Mouse (Mus musculus): Measurements from ENCODE around the gene Efna5.

Efna5 gene

GRCm38 (mm10) chr17:62657832-62658630, 223.1 kb downstream of the Efna5 start:
- no peak for DNase-seq (ENCODE audit: low spot score in 2 of 2)

GRCm38 (mm10) chr17:62657051-62657450, 224.1 kb downstream of the Efna5 start:
- no peak for DNase-seq (ENCODE audit: low spot score in 2 of 2)

GRCm38 (mm10) chr17:62656591-62656990, 224.5 kb downstream of the Efna5 start:
- no peak for DNase-seq (ENCODE audit: low spot score in 2 of 2)

GRCm38 (mm10) chr17:62655819-62656355, 225.2 kb downstream of the Efna5 start:
- DNase-seq (ENCODE audit: low spot score in 2 of 2), result no peak

- DNase-seq (ENCODE audit: low spot score in 2 of 2), result no peak
Observed at GRCm38 (mm10) chr17:62652451-62652850, 228.7 kb downstream of the Efna5 start.

- no peak for DNase-seq (ENCODE audit: low spot score in 2 of 2)
Observed at GRCm38 (mm10) chr17:62651696-62652095, 229.4 kb downstream of the Efna5 start.

GRCm38 (mm10) chr17:62649293-62649950, 231.7 kb downstream of the Efna5 start:
- no peak for DNase-seq (ENCODE audit: low spot score in 2 of 2)

- no peak for DNase-seq (ENCODE audit: low spot score in 2 of 2)
Observed at GRCm38 (mm10) chr17:62646836-62647235, 234.3 kb downstream of the Efna5 start.

GRCm38 (mm10) chr17:62642447-62643145, 238.5 kb downstream of the Efna5 start:
- no peak for DNase-seq (ENCODE audit: low spot score in 2 of 2)

- no peak for DNase-seq (ENCODE audit: low spot score in 2 of 2)
Observed at GRCm38 (mm10) chr17:62640654-62641053, 240.5 kb downstream of the Efna5 start.

- no peak for DNase-seq (ENCODE audit: low spot score in 2 of 2)
Observed at GRCm38 (mm10) chr17:62636896-62637295, 244.2 kb downstream of the Efna5 start.

- no peak for DNase-seq (ENCODE audit: low spot score in 2 of 2)
Observed at GRCm38 (mm10) chr17:62634937-62635336, 246.2 kb downstream of the Efna5 start.

- no peak for DNase-seq (ENCODE audit: low spot score in 2 of 2)
Observed at GRCm38 (mm10) chr17:62628474-62628873, 252.6 kb downstream of the Efna5 start.

GRCm38 (mm10) chr17:62627508-62627907, 253.6 kb downstream of the Efna5 start:
- DNase-seq (ENCODE audit: low spot score in 2 of 2), result no peak

GRCm38 (mm10) chr17:62625646-62626020, 255.5 kb downstream of the Efna5 start:
- DNase-seq (ENCODE audit: low spot score in 2 of 2), result no peak

- no peak for DNase-seq (ENCODE audit: low spot score in 2 of 2)
Observed at GRCm38 (mm10) chr17:62624804-62625645, 256.1 kb downstream of the Efna5 start.

- DNase-seq (ENCODE audit: low spot score in 2 of 2), result no peak
Observed at GRCm38 (mm10) chr17:62623224-62623623, 257.9 kb downstream of the Efna5 start.

- no peak for DNase-seq (ENCODE audit: low spot score in 2 of 2)
Observed at GRCm38 (mm10) chr17:62622481-62622880, 258.6 kb downstream of the Efna5 start.

- no peak for DNase-seq (ENCODE audit: low spot score in 2 of 2)
Observed at GRCm38 (mm10) chr17:62615159-62615558, 266.0 kb downstream of the Efna5 start.

- no peak for DNase-seq (ENCODE audit: low spot score in 2 of 2)
Observed at GRCm38 (mm10) chr17:62614708-62615107, 266.4 kb downstream of the Efna5 start.

- no peak for DNase-seq (ENCODE audit: low spot score in 2 of 2)
Observed at GRCm38 (mm10) chr17:62614237-62614636, 266.9 kb downstream of the Efna5 start.

All from thymus, postnatal 10 days (tissue).